Mouse (Mus musculus): ENCODE data around the gene Exoc2. TPM values are rescaled to one million over a fixed set of nuclear protein-coding genes. Genes with fewer than 3 reads are reported as not detected.

The Exoc2 gene
- 12.7 and 13.2 TPM in 2 replicates for polyA plus RNA-seq (2015; fragmentation: Nextera tagmentation; extraction: Ambion mirVana)

GRCm38 (mm10) chr13:30973501-30974246, at the start of gene Exoc2, which contains the start of gene Gm5447:
Gene Exoc2, minus strand, starts transcription at chr13:30974093.
Gene Gm5447, plus strand, starts transcription at chr13:30974204.
- TF ChIP-seq CTCF (IDR thresholded peaks at IDR 0.05; ENCODE audit: low read depth) (0 out of 2 replicates have a peak, but pooled peaks have one; percentile 19), EP300 (optimal IDR thresholded peaks at IDR 0.05) (no peak)
- H3K9me3 ChIP-seq (ENCODE audit: control insufficient read depth, low read length): no peaks in the 10 kb centered on the region
- H3K27me3 ChIP-seq (ENCODE audit: control insufficient read depth, insufficient read depth, low read length): no peaks in the 10 kb centered on the region
- peak within 1 kb of the TSS; percentile 97 for H3K4me3 ChIP-seq (ENCODE audit: low read depth, low read length)
- H3K36me3 ChIP-seq (ENCODE audit: control insufficient read depth, insufficient read depth, low read length): no peaks in the 10 kb centered on the region
- DNase-seq (ENCODE audit: low spot score) (peak; percentile 93), ATAC-seq (ENCODE audit: low FRiP score, low TSS enrichment) (peak; percentile 98)
- H3K4me1 ChIP-seq (replicated peaks; ENCODE audit: control insufficient read depth, insufficient read depth): no peaks in the 10 kb centered on the region
- peak within 1 kb of the TSS; percentile 96 for H3K9ac ChIP-seq (ENCODE audit: low read length)
- WGBS: 1% methylated on average over 48 of the region's 54 CpGs
- H3K27ac ChIP-seq (replicated peaks): peak within 1 kb of the TSS; percentile 97
- peak within 1 kb of the TSS; percentile 64 for H3K4me2 ChIP-seq (replicated peaks; ENCODE audit: low read depth)

- Histone ChIP-seq H3K4me1 (replicated peaks; ENCODE audit: control insufficient read depth, insufficient read depth) (no peaks in the 10 kb centered on the region), H3K27ac (replicated peaks) (no peak overlapping the region), H3K27me3 (ENCODE audit: control insufficient read depth, insufficient read depth, low read length) (no peaks in the 10 kb centered on the region), H3K9me3 (ENCODE audit: control insufficient read depth, low read length) (no peaks in the 10 kb centered on the region), H3K9ac (ENCODE audit: low read length) (no peak overlapping the region), H3K36me3 (ENCODE audit: control insufficient read depth, insufficient read depth, low read length) (no peaks in the 10 kb centered on the region), H3K4me3 (ENCODE audit: low read depth, low read length) (no peak overlapping the region), H3K4me2 (replicated peaks; ENCODE audit: low read depth) (no peak overlapping the region)
- ATAC-seq (ENCODE audit: low FRiP score, low TSS enrichment) (no peak), DNase-seq (ENCODE audit: low spot score) (no peak)
- WGBS: 70% methylated on average over 3 of the region's 3 CpGs
- TF ChIP-seq CTCF (IDR thresholded peaks at IDR 0.05; ENCODE audit: low read depth) (no peak), EP300 (optimal IDR thresholded peaks at IDR 0.05) (no peak)
Observed at GRCm38 (mm10) chr13:31023664-31024063, 49.8 kb upstream of the Exoc2 start.

- no peak overlapping the region for H3K27ac ChIP-seq (replicated peaks)
- no peak overlapping the region for H3K9ac ChIP-seq (ENCODE audit: low read length)
- H3K36me3 ChIP-seq (ENCODE audit: control insufficient read depth, insufficient read depth, low read length): no peaks in the 10 kb centered on the region
- no peaks in the 10 kb centered on the region for H3K4me1 ChIP-seq (replicated peaks; ENCODE audit: control insufficient read depth, insufficient read depth)
- no peak for DNase-seq (ENCODE audit: low spot score)
- H3K4me3 ChIP-seq (ENCODE audit: low read depth, low read length): no peak overlapping the region
- no peaks in the 10 kb centered on the region for H3K9me3 ChIP-seq (ENCODE audit: control insufficient read depth, low read length)
- no peaks in the 10 kb centered on the region for H3K27me3 ChIP-seq (ENCODE audit: control insufficient read depth, insufficient read depth, low read length)
- ATAC-seq (ENCODE audit: low FRiP score, low TSS enrichment): no peak
- H3K4me2 ChIP-seq (replicated peaks; ENCODE audit: low read depth): no peak overlapping the region
- no peak for TF ChIP-seq EP300 (optimal IDR thresholded peaks at IDR 0.05)
- TF ChIP-seq CTCF (IDR thresholded peaks at IDR 0.05; ENCODE audit: low read depth): no peak
- WGBS: 23% methylated on average over 6 of the region's 6 CpGs
Observed at GRCm38 (mm10) chr13:31021927-31022326, 48.0 kb upstream of the Exoc2 start.

- DNase-seq (ENCODE audit: low spot score) (no peak), ATAC-seq (ENCODE audit: low FRiP score, low TSS enrichment) (no peak)
- WGBS: 27% methylated on average over 4 of the region's 4 CpGs
- H3K36me3 ChIP-seq (ENCODE audit: control insufficient read depth, insufficient read depth, low read length): no peaks in the 10 kb centered on the region
- H3K4me3 ChIP-seq (ENCODE audit: low read depth, low read length): no peak overlapping the region
- TF ChIP-seq EP300 (optimal IDR thresholded peaks at IDR 0.05) (no peak), CTCF (IDR thresholded peaks at IDR 0.05; ENCODE audit: low read depth) (no peak)
- no peaks in the 10 kb centered on the region for H3K9me3 ChIP-seq (ENCODE audit: control insufficient read depth, low read length)
- H3K4me2 ChIP-seq (replicated peaks; ENCODE audit: low read depth): no peak overlapping the region
- H3K4me1 ChIP-seq (replicated peaks; ENCODE audit: control insufficient read depth, insufficient read depth): no peaks in the 10 kb centered on the region
- H3K27me3 ChIP-seq (ENCODE audit: control insufficient read depth, insufficient read depth, low read length): no peaks in the 10 kb centered on the region
- no peak overlapping the region for H3K27ac ChIP-seq (replicated peaks)
- no peak overlapping the region for H3K9ac ChIP-seq (ENCODE audit: low read length)
Observed at GRCm38 (mm10) chr13:31021514-31021913, 47.6 kb upstream of the Exoc2 start.

DNA sequence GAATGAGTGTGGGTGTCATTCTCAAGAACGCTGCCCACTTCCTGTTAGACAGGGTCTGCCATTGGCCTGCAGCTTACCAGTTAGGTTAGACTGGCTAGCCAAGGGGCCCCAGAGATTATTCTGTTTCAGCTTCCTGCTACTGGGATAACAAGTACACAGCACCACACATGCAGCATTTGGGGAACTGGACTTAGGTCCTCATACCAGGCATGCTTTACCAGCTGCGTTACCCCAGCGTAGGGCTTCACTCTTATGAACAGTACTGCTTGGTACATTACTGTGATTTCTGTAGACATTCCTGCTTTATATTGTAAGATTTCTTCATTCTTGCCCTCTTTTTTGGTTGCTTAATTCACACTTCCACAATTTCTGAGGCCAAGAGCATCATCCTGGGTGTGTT, 43.7 kb upstream of the Exoc2 start:
- Histone ChIP-seq H3K27me3 (ENCODE audit: control insufficient read depth, insufficient read depth, low read length) (no peaks in the 10 kb centered on the region), H3K4me3 (ENCODE audit: low read depth, low read length) (no peak overlapping the region), H3K9me3 (ENCODE audit: control insufficient read depth, low read length) (no peaks in the 10 kb centered on the region), H3K27ac (replicated peaks) (no peak overlapping the region), H3K9ac (ENCODE audit: low read length) (no peak overlapping the region), H3K4me1 (replicated peaks; ENCODE audit: control insufficient read depth, insufficient read depth) (no peaks in the 10 kb centered on the region), H3K36me3 (ENCODE audit: control insufficient read depth, insufficient read depth, low read length) (no peaks in the 10 kb centered on the region), H3K4me2 (replicated peaks; ENCODE audit: low read depth) (no peak overlapping the region)
- 88% methylated on average over 3 of the region's 3 CpGs for WGBS
- DNase-seq (ENCODE audit: low spot score): no peak
- ATAC-seq (ENCODE audit: low FRiP score, low TSS enrichment): no peak
- TF ChIP-seq CTCF (IDR thresholded peaks at IDR 0.05; ENCODE audit: low read depth): no peak
- TF ChIP-seq EP300 (optimal IDR thresholded peaks at IDR 0.05): no peak

- Histone ChIP-seq H3K4me2 (replicated peaks; ENCODE audit: low read depth) (peak overlapping the region; percentile 48; the same call in 1 of the 2 replicates), H3K9me3 (ENCODE audit: control insufficient read depth, low read length) (no peaks in the 10 kb centered on the region), H3K27ac (replicated peaks) (no peak overlapping the region), H3K4me3 (ENCODE audit: low read depth, low read length) (peak overlapping the region; percentile 19; the same call in 1 of the 2 replicates), H3K4me1 (replicated peaks; ENCODE audit: control insufficient read depth, insufficient read depth) (no peaks in the 10 kb centered on the region), H3K9ac (ENCODE audit: low read length) (no peak overlapping the region), H3K36me3 (ENCODE audit: control insufficient read depth, insufficient read depth, low read length) (no peaks in the 10 kb centered on the region), H3K27me3 (ENCODE audit: control insufficient read depth, insufficient read depth, low read length) (no peaks in the 10 kb centered on the region)
- 53% methylated on average over 4 of the region's 4 CpGs for WGBS
- peak; percentile 75 for ATAC-seq (ENCODE audit: low FRiP score, low TSS enrichment)
- no peak for DNase-seq (ENCODE audit: low spot score)
- no peak for TF ChIP-seq CTCF (IDR thresholded peaks at IDR 0.05; ENCODE audit: low read depth)
- TF ChIP-seq EP300 (optimal IDR thresholded peaks at IDR 0.05): no peak
Observed at GRCm38 (mm10) chr13:31004995-31005394, 31.1 kb upstream of the Exoc2 start.
